Mouse (Mus musculus): ENCODE data around the gene Ulbp1. TPM values are rescaled to one million over a fixed set of nuclear protein-coding genes. Genes with fewer than 3 reads are reported as not detected.

Gene Ulbp1
- polyA plus RNA-seq, 1 experiment from 2014 or later, result 1.3 TPM

- Histone ChIP-seq H3K9ac (replicated peaks) (peak overlapping the region; percentile 55), H3K27me3 (peaks cover 49% of the 10 kb centered on the region), H3K9me3 (no peaks in the 10 kb centered on the region), H3K4me1 (peaks cover 24% of the 10 kb centered on the region), H3K4me3 (peak overlapping the region; percentile 58), H3K4me2 (replicated peaks) (peak overlapping the region; percentile 99), H3K27ac (replicated peaks) (no peak overlapping the region), H3K36me3 (no peaks in the 10 kb centered on the region)
- ATAC-seq (ENCODE audit: low FRiP score, low read depth), result peak; percentile 54
- under 1% methylated on average over 72 of the region's 73 CpGs for WGBS
Measured at GRCm38 (mm10) chr10:7391935-7392930, 81.2 kb downstream of the Ulbp1 start.

GRCm38 (mm10) chr10:7391561-7391934 lies 81.9 kb downstream of the Ulbp1 start:
- 0% methylated on average over 20 of the region's 20 CpGs for WGBS
- no peaks in the 10 kb centered on the region for H3K36me3 ChIP-seq
- peak; percentile 28; the same call in 1 of the 2 replicates for ATAC-seq (ENCODE audit: low FRiP score, low read depth)
- H3K9ac ChIP-seq (replicated peaks), result peak overlapping the region; percentile 55
- H3K4me1 ChIP-seq, result peaks cover 24% of the 10 kb centered on the region
- no peak overlapping the region for H3K27ac ChIP-seq (replicated peaks)
- peak overlapping the region; percentile 99 for H3K4me2 ChIP-seq (replicated peaks)
- peaks cover 49% of the 10 kb centered on the region for H3K27me3 ChIP-seq
- H3K9me3 ChIP-seq, result no peaks in the 10 kb centered on the region
- peak overlapping the region; percentile 58 for H3K4me3 ChIP-seq

DNA sequence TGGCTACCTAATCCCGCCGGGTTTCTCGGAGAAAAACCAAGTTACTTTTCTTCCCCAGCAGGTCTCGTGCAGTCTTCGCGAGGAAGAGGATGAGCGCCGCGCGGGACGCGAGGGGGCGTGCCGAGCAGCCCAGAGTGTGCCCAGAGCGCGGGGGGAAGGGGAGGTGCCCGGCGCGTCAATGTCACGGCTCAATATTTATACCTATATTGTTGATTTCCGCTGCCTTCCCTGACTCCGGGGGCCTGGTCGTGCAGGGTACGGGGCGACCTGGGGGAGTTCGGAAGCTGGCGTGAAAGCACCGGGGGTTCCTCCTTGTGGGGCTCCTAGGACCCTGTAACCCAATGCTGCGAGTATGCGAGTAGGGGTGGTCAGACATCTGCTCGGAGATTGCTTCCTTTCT lies 82.3 kb downstream of the Ulbp1 start:
- no peaks in the 10 kb centered on the region for H3K36me3 ChIP-seq
- peaks cover 24% of the 10 kb centered on the region for H3K4me1 ChIP-seq
- H3K27ac ChIP-seq (replicated peaks), result no peak overlapping the region
- H3K4me2 ChIP-seq (replicated peaks), result peak overlapping the region; percentile 99
- peaks cover 49% of the 10 kb centered on the region for H3K27me3 ChIP-seq
- ATAC-seq (ENCODE audit: low FRiP score, low read depth), result peak; percentile 59
- peak overlapping the region; percentile 58 for H3K4me3 ChIP-seq
- no peaks in the 10 kb centered on the region for H3K9me3 ChIP-seq
- H3K9ac ChIP-seq (replicated peaks), result peak overlapping the region; percentile 55
- 1% methylated on average over 31 of the region's 31 CpGs for WGBS

Other genes starting within 250 kb of the Ulbp1 start
- 20.9 and 25.8 TPM in 2 replicates for gene Lrp11, start 116.2 kb upstream of the Ulbp1 start, polyA plus RNA-seq (2016; fragmentation: Nextera tagmentation; extraction: Ambion mirVana)
- gene Nup43, start 193.9 kb upstream of the Ulbp1 start, polyA plus RNA-seq (2016; fragmentation: Nextera tagmentation; extraction: Ambion mirVana), result 49.8 and 51.6 TPM in 2 replicates
- 137 and 144 TPM in 2 replicates for gene Pcmt1, start 207.5 kb upstream of the Ulbp1 start, polyA plus RNA-seq (2016; fragmentation: Nextera tagmentation; extraction: Ambion mirVana)
- 16.0 and 18.2 TPM in 2 replicates for gene Lats1, start 207.6 kb upstream of the Ulbp1 start, polyA plus RNA-seq (2016; fragmentation: Nextera tagmentation; extraction: Ambion mirVana)